ENCODE assay signal across 15 mouse cellular contexts in the genomic region with DNA sequence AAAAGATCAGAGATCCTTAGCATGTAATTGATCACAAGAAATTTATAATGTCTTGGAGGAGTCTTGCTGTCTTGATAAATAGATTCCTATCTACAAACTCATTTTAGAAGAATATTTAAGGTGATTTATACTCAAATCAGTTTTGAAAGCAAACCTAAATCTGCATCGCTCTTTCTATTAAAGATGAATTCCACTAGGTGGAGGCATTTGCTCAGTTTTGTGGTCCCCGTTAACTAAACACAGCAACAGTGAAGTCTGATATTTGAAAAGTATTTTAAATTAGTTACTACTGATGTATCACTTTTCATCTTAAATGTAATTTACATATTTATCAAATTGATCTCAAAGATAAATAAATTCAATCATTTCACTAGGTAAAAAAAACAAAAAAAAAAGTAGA. TPM values are rescaled to one million over a fixed set of nuclear protein-coding genes. Genes with fewer than 3 reads are reported as not detected.
DNase-seq lines count a peak whose midpoint lies in the region; ATAC-seq and TF ChIP-seq lines count a peak whose summit lies in the region.
"Had no signal": no experiment of that assay in that cellular context is flagged by ENCODE, and none has a peak within 500 bp of the region (broad histone marks: within the 10 kb centered on the region; RNA-seq: fewer than 3 reads in every experiment).

No protein-coding gene starts in this region.

- H3K4me3 ChIP-seq in forebrain, embryonic 14.5 days (ENCODE audit: low read depth, low read length) = no peak overlapping the region
- no peak overlapping the region for H3K4me3 ChIP-seq in forebrain, embryonic 16.5 days (replicated peaks; ENCODE audit: low read length)
- no peak overlapping the region for H3K4me3 ChIP-seq in kidney, postnatal 0 days (replicated peaks; ENCODE audit: low read depth, low read length)
- no peak overlapping the region for H3K4me3 ChIP-seq in CH12.LX (replicated peaks in 1 of 3; ENCODE audit: low read depth in 2 of 3, low read length in 2 of 3, poor library complexity in 1 of 3)
- H3K4me3 ChIP-seq in embryonic facial prominence, embryonic 14.5 days (ENCODE audit: low read depth, low read length) = no peak overlapping the region
- H3K4me3 ChIP-seq: heart, embryonic 13.5 days; hindbrain, embryonic 15.5 days; limb, embryonic 15.5 days; midbrain, embryonic 13.5 days had no signal

- H3K9ac ChIP-seq in forebrain, embryonic 14.5 days (ENCODE audit: low read length) = no peak overlapping the region
- H3K9ac ChIP-seq in forebrain, embryonic 16.5 days (replicated peaks; ENCODE audit: low read depth, low read length) = no peak overlapping the region
- H3K9ac ChIP-seq in kidney, postnatal 0 days (ENCODE audit: low read depth, low read length) = no peak overlapping the region
- no peak overlapping the region for H3K9ac ChIP-seq in CH12.LX (ENCODE audit: insufficient read depth, low read depth)
- H3K9ac ChIP-seq in embryonic facial prominence, embryonic 14.5 days (ENCODE audit: low read depth, low read length) = no peak overlapping the region
- H3K9ac ChIP-seq: heart, embryonic 13.5 days; hindbrain, embryonic 15.5 days; limb, embryonic 15.5 days; midbrain, embryonic 13.5 days had no signal

- H3K79me2 ChIP-seq in CH12.LX (replicated peaks; ENCODE audit: control insufficient read depth, extremely low read depth, insufficient read depth, poor library complexity, severe bottlenecking) = no peaks in the 10 kb centered on the region

- ATAC-seq in forebrain, embryonic 14.5 days = no peak
- no peak for ATAC-seq in forebrain, embryonic 16.5 days
- no peak for ATAC-seq in kidney, postnatal 0 days (replicated peaks; ENCODE audit: low FRiP score, low read depth)
- ATAC-seq in embryonic facial prominence, embryonic 14.5 days (ENCODE audit: low read depth) = no peak
- ATAC-seq: midbrain, embryonic 13.5 days had no signal

- no peaks in the 10 kb centered on the region for H3K27me3 ChIP-seq in forebrain, embryonic 14.5 days (replicated peaks; ENCODE audit: control insufficient read depth, insufficient read depth, low read length)
- no peaks in the 10 kb centered on the region for H3K27me3 ChIP-seq in forebrain, embryonic 16.5 days (replicated peaks; ENCODE audit: control insufficient read depth, insufficient read depth, low read length)
- H3K27me3 ChIP-seq in kidney, postnatal 0 days (ENCODE audit: insufficient read depth, low read length) = no peaks in the 10 kb centered on the region
- no peaks in the 10 kb centered on the region for H3K27me3 ChIP-seq in CH12.LX (replicated peaks)
- no peaks in the 10 kb centered on the region for H3K27me3 ChIP-seq in embryonic facial prominence, embryonic 14.5 days (replicated peaks; ENCODE audit: control insufficient read depth, insufficient read depth, low read length)
- H3K27me3 ChIP-seq: heart, embryonic 13.5 days; hindbrain, embryonic 15.5 days; limb, embryonic 15.5 days; midbrain, embryonic 13.5 days had no signal

- H3K9me3 ChIP-seq in forebrain, embryonic 14.5 days (replicated peaks; ENCODE audit: control insufficient read depth, low read length) = no peaks in the 10 kb centered on the region
- no peaks in the 10 kb centered on the region for H3K9me3 ChIP-seq in forebrain, embryonic 16.5 days (ENCODE audit: control insufficient read depth, low read length)
- no peaks in the 10 kb centered on the region for H3K9me3 ChIP-seq in kidney, postnatal 0 days (replicated peaks; ENCODE audit: low read length)
- no peaks in the 10 kb centered on the region for H3K9me3 ChIP-seq in CH12.LX (replicated peaks; ENCODE audit: low read length)
- no peaks in the 10 kb centered on the region for H3K9me3 ChIP-seq in embryonic facial prominence, embryonic 14.5 days (ENCODE audit: control insufficient read depth, low read length)
- H3K9me3 ChIP-seq: heart, embryonic 13.5 days; hindbrain, embryonic 15.5 days; limb, embryonic 15.5 days; midbrain, embryonic 13.5 days had no signal

- peak; percentile 66 for TF ChIP-seq RAD21 in CH12.LX (IDR thresholded peaks at IDR 0.05; ENCODE audit: low read depth, low read length)

- in situ Hi-C loops in CH12.LX (cut with MboI; ENCODE audit: low pct_ligation_motif_present, low pct_unique_long_range_greater_than_20kb, low sequenced_read_pairs) = loop anchor here (10.0 to 25.0 kb wide), 2 partner anchors 520 to 818 kb away; no protein-coding TSS in a partner anchor

- dilution Hi-C loops in CH12.LX (cut with MboI; ENCODE audit: extremely low pct_ligation_motif_present, extremely low pct_unique_long_range_greater_than_20kb, low sequenced_read_pairs) = no loop called here

- no peaks in the 10 kb centered on the region for H3K36me3 ChIP-seq in forebrain, embryonic 14.5 days (ENCODE audit: control insufficient read depth, insufficient read depth, low read length)
- H3K36me3 ChIP-seq in forebrain, embryonic 16.5 days (ENCODE audit: control insufficient read depth, insufficient read depth) = no peaks in the 10 kb centered on the region
- H3K36me3 ChIP-seq in kidney, postnatal 0 days (ENCODE audit: insufficient read depth, low read length) = no peaks in the 10 kb centered on the region
- no peaks in the 10 kb centered on the region for H3K36me3 ChIP-seq in CH12.LX (replicated peaks in 1 of 2; ENCODE audit: control insufficient read depth in 1 of 2, insufficient read depth in 1 of 2, low read length in 1 of 2)
- H3K36me3 ChIP-seq in embryonic facial prominence, embryonic 14.5 days (ENCODE audit: control insufficient read depth, insufficient read depth, low read length) = no peaks in the 10 kb centered on the region
- H3K36me3 ChIP-seq: heart, embryonic 13.5 days; hindbrain, embryonic 15.5 days; limb, embryonic 15.5 days; midbrain, embryonic 13.5 days had no signal

- H3K4me1 ChIP-seq in forebrain, embryonic 14.5 days (ENCODE audit: control insufficient read depth, insufficient read depth, low read length) = no peaks in the 10 kb centered on the region
- H3K4me1 ChIP-seq in forebrain, embryonic 16.5 days (replicated peaks; ENCODE audit: control insufficient read depth, insufficient read depth, low read length) = 0 out of 2 replicates have a peak, but pooled peaks cover 2% of the 10 kb centered on the region
- no peaks in the 10 kb centered on the region for H3K4me1 ChIP-seq in kidney, postnatal 0 days (replicated peaks; ENCODE audit: insufficient read depth, low read length)
- no peaks in the 10 kb centered on the region for H3K4me1 ChIP-seq in CH12.LX (ENCODE audit: control insufficient read depth in 1 of 2, insufficient read depth in 2 of 2)
- no peaks in the 10 kb centered on the region for H3K4me1 ChIP-seq in embryonic facial prominence, embryonic 14.5 days (ENCODE audit: control insufficient read depth, insufficient read depth, low read length)
- H3K4me1 ChIP-seq: heart, embryonic 13.5 days; limb, embryonic 15.5 days; midbrain, embryonic 13.5 days had no signal

- H3K27ac ChIP-seq in forebrain, embryonic 14.5 days (ENCODE audit: low read depth, low read length) = no peak overlapping the region
- no peak overlapping the region for H3K27ac ChIP-seq in forebrain, embryonic 16.5 days (ENCODE audit: low read length)
- H3K27ac ChIP-seq in kidney, postnatal 0 days = no peak overlapping the region
- no peak overlapping the region for H3K27ac ChIP-seq in CH12.LX (ENCODE audit: insufficient read depth, low read depth)
- H3K27ac ChIP-seq in embryonic facial prominence, embryonic 14.5 days (replicated peaks; ENCODE audit: low read depth, low read length) = no peak overlapping the region
- H3K27ac ChIP-seq: heart, embryonic 13.5 days; hindbrain, embryonic 15.5 days; limb, embryonic 15.5 days; midbrain, embryonic 13.5 days had no signal

- peak; percentile 75 for DNase-seq in forebrain, embryonic 14.5 days (ENCODE audit: low spot score)
- DNase-seq in kidney, postnatal 0 days (ENCODE audit: low spot score) = peak; percentile 69
- no peak for DNase-seq in kidney, postnatal 25 days
- DNase-seq in CH12.LX (ENCODE audit: extremely low read depth) = no peak
- DNase-seq in embryonic facial prominence, embryonic 14.5 days (ENCODE audit: low spot score) = peak; percentile 51
- no peak for DNase-seq in adrenal gland, postnatal 4 days (ENCODE audit: low spot score in 2 of 2)
- DNase-seq in right cerebral cortex, postnatal 4 days = no peak
- DNase-seq: gastrocnemius, postnatal 10 days; right cerebral cortex, postnatal 25 days had no signal

- WGBS in forebrain, embryonic 14.5 days = 75% methylated on average over 2 of the region's 2 CpGs
- WGBS in forebrain, embryonic 16.5 days = 62% methylated on average over 2 of the region's 2 CpGs
- WGBS in kidney, postnatal 0 days = 58% methylated on average over 2 of the region's 2 CpGs
- 63% methylated on average over 2 of the region's 2 CpGs for WGBS in embryonic facial prominence, embryonic 14.5 days

- TF ChIP-seq POLR2A in CH12.LX (IDR thresholded peaks at IDR 0.05; ENCODE audit: low read depth, low read length) = no peak

- H3K4me2 ChIP-seq in forebrain, embryonic 14.5 days (ENCODE audit: low read length) = no peak overlapping the region
- H3K4me2 ChIP-seq in forebrain, embryonic 16.5 days (ENCODE audit: low read length) = no peak overlapping the region
- no peak overlapping the region for H3K4me2 ChIP-seq in kidney, postnatal 0 days (ENCODE audit: low read length)
- no peak overlapping the region for H3K4me2 ChIP-seq in CH12.LX (ENCODE audit: insufficient read depth, low read depth, poor library complexity, severe bottlenecking)
- no peak overlapping the region for H3K4me2 ChIP-seq in embryonic facial prominence, embryonic 14.5 days (ENCODE audit: low read depth, low read length)
- H3K4me2 ChIP-seq: heart, embryonic 13.5 days; hindbrain, embryonic 15.5 days; limb, embryonic 15.5 days; midbrain, embryonic 13.5 days had no signal

- TF ChIP-seq EP300 in CH12.LX (IDR thresholded peaks at IDR 0.05; ENCODE audit: low read length) = no peak

- TF ChIP-seq CTCF in kidney, postnatal 0 days (IDR thresholded peaks at IDR 0.05; ENCODE audit: low read depth) = peak; percentile 72
- peak in 1 of 2 experiments; percentile 55; a peak in 2 of 4 replicates for TF ChIP-seq CTCF in CH12.LX (conservative IDR thresholded peaks at IDR 0.05 in 1 of 2, IDR thresholded peaks at IDR 0.05 in 1 of 2; ENCODE audit: low read depth in 2 of 2, low read length in 2 of 2)

TF ChIP-seq in CH12.LX, 34 proteins besides CTCF, POLR2A, EP300 and RAD21:
- TF ChIP-seq HCFC1 (IDR thresholded peaks at IDR 0.05; ENCODE audit: low read depth, low read length) (no peak), SMC3 (IDR thresholded peaks at IDR 0.05; ENCODE audit: low read depth, low read length) (peak; percentile 21)

RNA-seq across cellular contexts. Expression of a gene that starts 15.5 kb away (rescaled TPM):
- polyA plus RNA-seq in forebrain, embryonic 14.5 days (2014; fragmentation: Nextera tagmentation; extraction: Ambion mirVana) = 1.5 and 1.7 TPM in 2 replicates
- polyA plus RNA-seq in forebrain, embryonic 16.5 days (2015; fragmentation: Nextera tagmentation; extraction: Ambion mirVana) = 0.83 and 0.92 TPM in 2 replicates
- 0.34 and 0.43 TPM in 2 replicates for polyA plus RNA-seq in kidney, postnatal 0 days (2015; fragmentation: Nextera tagmentation; extraction: Ambion mirVana)
- total RNA-seq in CH12.LX (2012; rRNA removed) (not detected in 2 replicates), CH12.LX (2014; rRNA removed) (not detected in 2 replicates)
- not detected in 2 replicates for polyA plus RNA-seq in CH12.LX (2012; ENCODE audit: insufficient read length, low read depth)
- polyA plus RNA-seq in embryonic facial prominence, embryonic 14.5 days (2014; fragmentation: Nextera tagmentation; extraction: Ambion mirVana) = 1.1 and 1.9 TPM in 2 replicates
- total RNA-seq in adrenal gland, postnatal 4 days (2021) = not detected
- total RNA-seq: adrenal gland, adult 18-20 months; gastrocnemius, postnatal 10 days had no signal

Comparison
In these comparisons a context has a peak if more than half of its experiments do, and no peak if none do; other contexts are left out.
1. DNase-seq: peak in forebrain, embryonic 14.5 days (single experiment), kidney, postnatal 0 days (single experiment) and embryonic facial prominence, embryonic 14.5 days (single experiment); none in kidney, postnatal 25 days (0 of 2), CH12.LX (single experiment), adrenal gland, postnatal 4 days (0 of 2) and right cerebral cortex, postnatal 4 days (single experiment).